Mouse (Mus musculus) embryo, embryonic 9.5 days (tissue): ENCODE measurements around the gene Gm11634.
"Not testable (repeated sequence)": the region's sequence is repeated elsewhere in the genome, so short reads cannot be mapped to it uniquely, and the experiment has no call there.

Experiments used
- DNase-seq: peaks from one replicate; pipeline ENCODE4 v3.0.0-alpha.2; 2017; ENCODE audit errors: extremely low spot score

Gm11634 gene

GRCm38 (mm10) chr11:101599156-101599555 lies at the start of gene Gm11634:
Gene Gm11634, minus strand, starts transcription at chr11:101599256.
- DNase-seq = no peak

DNA sequence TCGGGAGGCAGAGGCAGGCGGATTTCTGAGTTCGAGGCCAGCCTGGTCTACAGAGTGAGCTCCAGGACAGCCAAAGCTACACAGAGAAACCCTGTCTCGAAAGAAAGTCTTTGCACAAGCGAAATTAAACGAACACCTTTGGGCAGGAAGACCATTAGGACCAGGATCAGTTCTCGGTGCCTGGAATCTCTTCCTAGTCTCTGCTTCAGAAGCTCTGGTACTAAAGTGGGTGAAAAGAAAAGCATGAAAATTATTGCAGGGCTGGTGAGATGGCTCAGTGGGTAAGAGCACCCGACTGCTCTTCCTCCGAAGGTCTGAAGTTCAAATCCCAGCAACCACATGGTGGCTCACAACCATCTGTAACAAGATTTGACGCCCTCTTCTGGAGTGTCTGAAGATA lies 48.0 kb upstream of the Gm11634 start:
- DNase-seq = not testable (repeated sequence)

GRCm38 (mm10) chr11:101646283-101646794 lies 47.3 kb upstream of the Gm11634 start:
- DNase-seq = peak; percentile 39

DNA sequence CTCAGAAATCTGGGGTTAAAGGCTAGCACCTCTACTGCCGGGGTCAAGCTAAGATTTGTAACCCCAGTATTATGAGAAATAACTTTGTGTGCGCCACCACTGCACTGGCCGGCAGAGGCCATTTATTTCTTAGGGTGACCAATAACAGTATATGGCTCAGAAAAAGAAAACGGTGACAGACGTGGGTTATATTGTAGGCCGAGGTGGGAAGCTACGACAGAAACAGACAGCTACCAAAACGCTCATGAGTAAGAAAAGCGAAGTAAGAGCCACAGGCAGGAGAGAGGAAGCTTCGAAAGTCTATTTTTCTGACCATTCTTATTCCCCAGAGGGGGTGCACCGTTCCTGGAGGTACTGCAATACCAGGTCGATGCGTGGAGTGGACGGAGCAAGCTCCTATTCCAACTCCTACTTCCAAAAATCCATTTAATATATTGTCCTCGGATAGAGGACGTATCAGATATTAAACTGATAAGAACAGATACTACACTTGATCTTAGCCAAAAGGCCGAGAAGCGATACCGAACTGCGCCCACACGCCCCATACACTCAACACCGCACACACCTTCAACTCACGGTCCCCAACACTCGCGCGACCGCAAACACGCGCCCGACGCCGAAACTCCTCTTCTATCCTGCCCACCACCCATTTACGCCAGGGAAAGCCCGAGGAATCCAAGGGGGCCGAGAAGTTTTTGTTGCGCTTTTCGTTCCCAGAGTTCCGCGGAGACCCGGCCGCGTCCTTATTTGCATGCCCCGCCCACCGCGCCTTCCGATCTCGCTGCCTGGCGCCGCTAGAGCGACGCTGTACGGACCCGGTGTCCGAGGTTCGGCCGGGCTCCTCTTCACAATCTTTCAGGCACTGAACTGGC lies 46.6 kb upstream of the Gm11634 start:
- DNase-seq = peak; percentile 83

- DNase-seq = not testable (repeated sequence)
Observed at GRCm38 (mm10) chr11:101645043-101645410, 46.0 kb upstream of the Gm11634 start.

DNA sequence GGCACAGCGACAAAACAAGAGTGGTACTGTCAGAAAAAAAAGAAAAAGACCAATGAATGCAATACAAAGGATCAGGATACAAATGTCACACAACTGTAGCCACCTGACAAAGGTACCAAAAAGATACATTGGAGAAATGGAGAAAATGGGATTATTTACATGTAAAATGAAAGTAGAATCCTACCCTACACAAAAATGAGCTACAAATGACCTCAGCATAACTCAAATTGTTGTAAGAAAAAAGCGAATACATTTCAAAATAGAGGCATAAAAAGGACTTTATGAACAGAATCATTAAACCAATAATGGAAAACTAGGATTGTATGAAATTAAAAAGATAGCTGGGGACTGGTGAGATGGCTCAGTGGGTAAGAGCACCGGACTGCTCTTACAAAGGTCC lies 45.5 kb upstream of the Gm11634 start:
- DNase-seq = no peak

DNA sequence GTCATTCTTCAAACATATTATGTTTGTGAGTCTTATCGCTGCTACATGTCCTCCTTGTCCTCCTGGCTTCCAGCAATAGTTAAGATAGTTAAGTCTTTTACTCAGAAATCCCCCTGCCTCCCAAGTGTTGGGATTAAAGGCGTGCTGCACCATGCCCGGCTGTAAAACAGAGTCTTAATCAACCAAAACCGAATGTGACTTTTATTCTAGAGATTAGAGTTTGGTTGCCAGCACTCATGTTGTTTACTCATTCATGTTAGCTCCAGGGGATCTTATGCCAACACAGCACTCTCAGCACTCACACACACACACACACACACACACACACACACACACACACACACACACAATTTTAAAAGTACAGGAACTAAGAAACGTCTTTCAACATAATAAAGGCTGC lies 43.9 kb upstream of the Gm11634 start:
- no peak for DNase-seq

DNA sequence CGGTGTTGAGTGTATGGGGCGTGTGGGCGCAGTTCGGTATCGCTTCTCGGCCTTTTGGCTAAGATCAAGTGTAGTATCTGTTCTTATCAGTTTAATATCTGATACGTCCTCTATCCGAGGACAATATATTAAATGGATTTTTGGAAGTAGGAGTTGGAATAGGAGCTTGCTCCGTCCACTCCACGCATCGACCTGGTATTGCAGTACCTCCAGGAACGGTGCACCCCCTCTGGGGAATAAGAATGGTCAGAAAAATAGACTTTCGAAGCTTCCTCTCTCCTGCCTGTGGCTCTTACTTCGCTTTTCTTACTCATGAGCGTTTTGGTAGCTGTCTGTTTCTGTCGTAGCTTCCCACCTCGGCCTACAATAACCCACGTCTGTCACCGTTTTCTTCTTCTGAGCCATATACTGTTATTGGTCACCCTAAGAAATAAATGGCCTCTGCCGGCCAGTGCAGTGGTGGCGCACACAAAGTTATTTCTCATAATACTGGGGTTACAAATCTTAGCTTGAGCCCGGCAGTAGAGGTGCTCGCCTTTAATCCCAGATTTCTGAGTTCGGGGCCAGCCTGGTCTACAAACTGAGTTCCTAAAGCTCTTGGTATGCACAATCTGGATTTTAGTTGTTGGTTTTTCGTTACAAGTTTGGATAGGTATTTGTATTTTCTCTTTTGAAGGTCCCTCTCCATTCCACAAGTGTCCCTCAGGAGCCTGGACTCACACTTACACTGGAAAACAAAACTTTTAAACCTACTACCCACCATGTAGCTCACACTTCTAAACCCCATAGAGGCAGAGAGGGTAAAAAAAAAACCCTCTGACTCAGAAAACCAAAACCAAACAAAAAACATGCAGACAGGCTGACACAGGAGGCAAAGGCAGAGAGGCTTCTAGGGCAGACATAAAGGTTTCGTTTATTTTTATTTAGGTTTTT lies 42.9 kb upstream of the Gm11634 start:
- peak; percentile 77 for DNase-seq

DNA sequence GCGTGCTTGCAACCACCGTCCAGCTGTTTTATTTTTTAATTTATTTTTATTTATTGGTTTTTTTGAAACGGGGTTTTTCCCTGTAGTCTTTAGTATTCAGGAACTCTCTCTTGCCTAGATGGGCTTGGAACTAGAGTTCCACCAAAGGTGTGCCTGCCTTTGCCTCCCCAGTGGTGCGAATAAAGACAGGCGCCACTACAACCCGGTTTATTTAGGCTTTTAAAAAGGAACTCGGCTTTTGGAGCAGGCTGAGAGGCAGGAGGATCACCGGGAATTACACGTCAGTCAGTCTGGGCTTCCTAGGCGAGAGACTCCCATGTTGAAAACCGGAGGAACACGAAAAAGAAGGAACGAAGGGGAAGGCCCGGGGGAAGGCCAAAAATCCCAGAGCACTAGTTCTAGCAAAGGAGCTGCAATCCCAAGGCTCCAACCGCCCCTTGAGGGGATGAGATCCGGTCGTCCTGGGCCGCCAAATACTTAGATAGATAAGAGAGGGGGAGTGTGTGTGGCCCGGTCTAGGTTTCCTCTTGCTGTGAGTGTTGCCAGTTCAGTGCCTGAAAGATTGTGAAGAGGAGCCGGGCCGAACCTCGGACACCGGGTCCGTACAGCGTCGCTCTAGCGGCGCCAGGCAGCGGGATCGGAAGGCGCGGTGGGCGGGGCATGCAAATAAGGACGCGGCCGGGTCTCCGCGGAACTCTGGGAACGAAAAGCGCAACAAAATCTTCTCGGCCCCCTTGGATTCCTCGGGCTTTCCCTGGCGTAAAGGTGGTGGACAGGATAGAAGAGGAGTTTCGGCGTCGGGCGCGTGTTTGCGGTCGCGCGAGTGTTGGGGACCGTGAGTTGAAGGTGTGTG lies 42.0 kb upstream of the Gm11634 start:
- peak; percentile 80 for DNase-seq

DNA sequence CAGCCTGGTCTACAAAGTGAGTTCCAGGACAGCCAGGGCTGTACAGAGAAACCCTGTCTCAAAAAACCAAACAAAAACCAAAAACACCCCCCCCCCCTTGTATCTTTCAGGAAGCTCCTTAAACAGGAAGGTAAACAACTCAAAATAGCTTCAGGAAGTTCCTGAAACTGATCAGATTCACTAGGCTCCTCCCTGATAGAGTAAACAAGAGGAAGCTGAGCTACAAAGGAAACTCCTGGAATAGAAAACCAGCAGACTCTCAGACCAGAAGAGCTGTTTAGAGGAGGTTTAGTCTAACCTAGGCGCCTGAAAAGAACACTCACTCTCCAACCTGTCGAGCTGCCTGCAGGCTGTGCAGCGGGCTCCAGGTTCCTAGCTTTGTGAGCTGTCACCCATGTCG lies 40.7 kb upstream of the Gm11634 start:
- no peak for DNase-seq

DNA sequence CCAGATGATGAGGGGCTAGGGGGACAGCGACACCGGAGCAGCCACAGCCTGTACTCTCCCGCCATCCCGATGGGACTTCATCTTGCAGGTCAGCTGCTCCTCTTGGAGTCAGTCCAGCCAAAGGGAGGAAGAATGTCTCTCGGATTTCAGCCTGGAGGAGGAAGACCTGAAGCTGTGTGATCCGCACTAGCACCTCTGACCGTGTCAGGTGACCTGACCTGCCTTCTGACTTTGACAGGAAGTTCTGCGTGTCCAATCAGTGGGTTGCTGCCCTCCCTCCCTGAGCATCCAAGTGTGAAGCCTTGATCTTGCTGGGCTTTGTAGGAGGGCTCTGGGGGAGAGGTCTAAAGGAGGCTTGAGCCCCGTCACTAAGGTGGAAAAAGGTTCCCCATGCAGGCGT lies 36.6 kb upstream of the Gm11634 start:
- DNase-seq = no peak

- not testable (repeated sequence) for DNase-seq
Observed at GRCm38 (mm10) chr11:101628733-101629417, 29.8 kb upstream of the Gm11634 start.

GRCm38 (mm10) chr11:101627857-101628559 lies 29.0 kb upstream of the Gm11634 start:
- DNase-seq = peak; percentile 92

- DNase-seq = peak; percentile 92
Observed at GRCm38 (mm10) chr11:101626995-101627856, 28.2 kb upstream of the Gm11634 start, which contains the start of gene Rdm1. Gene Rdm1, plus strand, starts transcription at chr11:101627195.

- DNase-seq = no peak
Observed at GRCm38 (mm10) chr11:101626649-101626994, 27.6 kb upstream of the Gm11634 start.

GRCm38 (mm10) chr11:101620022-101620655 lies 21.1 kb upstream of the Gm11634 start:
- DNase-seq = not testable (repeated sequence)

GRCm38 (mm10) chr11:101618596-101618995 lies 19.5 kb upstream of the Gm11634 start:
- DNase-seq = no peak

DNA sequence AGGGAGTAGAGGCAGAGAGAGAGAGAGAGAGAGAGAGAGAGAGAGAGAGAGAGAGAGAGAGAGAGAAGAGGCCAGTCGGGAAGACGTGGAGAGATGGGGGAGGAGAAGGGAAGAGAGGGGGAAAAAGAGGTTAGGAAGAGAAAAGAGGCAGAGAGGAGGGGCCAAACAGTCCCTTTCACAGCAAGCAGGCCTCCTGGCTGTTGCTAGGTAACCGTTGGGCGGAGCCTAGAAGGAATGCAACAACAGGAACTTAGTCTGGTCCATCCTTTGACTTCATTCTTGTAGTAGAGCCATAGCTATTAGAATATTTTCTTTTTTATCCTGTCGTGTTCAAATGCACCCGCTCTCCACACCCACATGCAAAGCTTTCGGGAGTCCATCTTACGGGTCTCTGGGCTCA lies 18.8 kb upstream of the Gm11634 start:
- DNase-seq = peak; percentile 81
